Mouse (Mus musculus) neural tube, embryonic 14.5 days (tissue): Measurements from ENCODE around the gene Olfr90. TPM values are rescaled to one million over a fixed set of nuclear protein-coding genes. Genes with fewer than 3 reads are reported as not detected.
"Not testable (repeated sequence)": the region's sequence is repeated elsewhere in the genome, so short reads cannot be mapped to it uniquely, and the experiment has no call there.

ENCODE experiments used
- ATAC-seq: fragments of 200-750 bp; cut with Nextera tagmentation; 2 replicates; pipeline ENCODE4 v1.8.0; 2017; ENCODE audit warnings: low read depth, mild to moderate bottlenecking, moderate TSS enrichment, moderate library complexity
- H3K27ac ChIP-seq: fragments of 300-500 bp; sonication (generic); 2 replicates; pipeline ENCODE4 v1.5.1; 2014; ENCODE audit warnings: low read depth, mild to moderate bottlenecking, control low read depth, low read length, moderate library complexity, mixed read lengths
- H3K27me3 ChIP-seq: fragments of 300-500 bp; sonication (generic); 2 replicates; pipeline ENCODE4 v1.6.1; 2014; ENCODE audit warnings: low read length; ENCODE audit not compliant: control insufficient read depth, insufficient read depth
- H3K36me3 ChIP-seq: fragments of 300-500 bp; sonication (generic); 2 replicates; pipeline ENCODE4 v1.6.1; 2014; ENCODE audit warnings: low read length, mixed read lengths; ENCODE audit not compliant: control insufficient read depth, insufficient read depth
- H3K4me1 ChIP-seq: fragments of 300-500 bp; sonication (generic); 2 replicates; pipeline ENCODE4 v1.6.1; 2014; ENCODE audit warnings: low read length; ENCODE audit not compliant: control insufficient read depth, insufficient read depth
- H3K4me2 ChIP-seq: fragments of 300-500 bp; sonication (generic); 2 replicates; pipeline ENCODE4 v1.6.1; 2014; ENCODE audit warnings: mild to moderate bottlenecking, low read depth, low read length, control low read depth
- H3K4me3 ChIP-seq: fragments of 300-500 bp; sonication (generic); 2 replicates; pipeline ENCODE4 v1.5.1; 2014; ENCODE audit warnings: low read depth, low read length, control low read depth, mixed read lengths
- H3K9ac ChIP-seq: fragments of 300-500 bp; sonication (generic); replicated peaks from 2 replicates; pipeline ENCODE4 v1.6.1; 2014; ENCODE audit warnings: low read depth, mild to moderate bottlenecking, control low read depth, low read length, mixed read lengths
- H3K9me3 ChIP-seq: fragments of 300-500 bp; sonication (generic); 2 replicates; pipeline ENCODE4 v1.6.1; 2016; ENCODE audit warnings: low read length; ENCODE audit not compliant: control insufficient read depth
- WGBS: fragments of 180-500 bp; shearing (Covaris S2); extraction: QIAGEN DNeasy Blood & Tissue Kit; methylation state at CpG from one replicate; pipeline ENCODE4 v1.1.7; 2014; 5-methylcytosine and 5-hydroxymethylcytosine counted together
- polyA plus RNA-seq: library from polyadenylated mRNA; unstranded; fragments of >200 nt; fragmentation: Nextera tagmentation; extraction: Ambion mirVana; gene quantifications from 2 replicates; pipeline ENCODE4 v1.2.1, GENCODE M21; 2014

The Olfr90 gene
- 0.12 TPM in 1 of 2 replicates, not detected in the other for polyA plus RNA-seq

GRCm38 (mm10) chr17:37088399-37088798, at the start of gene Olfr90:
TSS of gene Olfr90 (minus strand) at chr17:37088499.
- no peak within 1 kb of the TSS for H3K9ac ChIP-seq
- ATAC-seq = no peak
- H3K9me3 ChIP-seq = no peaks in the 10 kb centered on the region
- H3K36me3 ChIP-seq = no peaks in the 10 kb centered on the region
- no peak within 1 kb of the TSS for H3K4me2 ChIP-seq
- H3K4me1 ChIP-seq = no peaks in the 10 kb centered on the region
- no peak within 1 kb of the TSS for H3K27ac ChIP-seq
- H3K27me3 ChIP-seq = no peaks in the 10 kb centered on the region
- H3K4me3 ChIP-seq = no peak within 1 kb of the TSS

DNA sequence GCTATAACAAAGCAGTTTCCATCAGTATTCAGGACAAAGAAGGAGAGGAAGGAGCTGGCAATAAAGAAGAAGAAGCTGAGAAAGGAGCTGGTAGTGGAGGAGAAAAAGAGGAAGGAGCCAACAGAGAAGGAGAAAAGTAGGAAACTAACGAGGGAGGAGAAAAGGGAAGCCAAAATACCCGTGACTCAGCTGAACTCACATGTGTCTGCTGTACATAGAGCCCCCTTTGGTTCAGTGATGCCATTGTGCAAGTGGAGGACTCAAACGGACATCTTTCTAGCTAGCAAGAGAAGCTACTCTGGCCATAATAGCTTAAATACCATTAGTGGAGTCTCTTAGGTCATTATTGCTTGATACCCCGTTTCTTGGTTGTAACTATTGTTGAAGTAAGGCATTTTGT, 43.1 kb upstream of the Olfr90 start:
- not testable (repeated sequence) for H3K4me3 ChIP-seq, H3K36me3 ChIP-seq, ATAC-seq, H3K9ac ChIP-seq, H3K9me3 ChIP-seq, H3K4me1 ChIP-seq, H3K27me3 ChIP-seq, H3K27ac ChIP-seq, H3K4me2 ChIP-seq
- 76% methylated on average over 4 of the region's 4 CpGs for WGBS

DNA sequence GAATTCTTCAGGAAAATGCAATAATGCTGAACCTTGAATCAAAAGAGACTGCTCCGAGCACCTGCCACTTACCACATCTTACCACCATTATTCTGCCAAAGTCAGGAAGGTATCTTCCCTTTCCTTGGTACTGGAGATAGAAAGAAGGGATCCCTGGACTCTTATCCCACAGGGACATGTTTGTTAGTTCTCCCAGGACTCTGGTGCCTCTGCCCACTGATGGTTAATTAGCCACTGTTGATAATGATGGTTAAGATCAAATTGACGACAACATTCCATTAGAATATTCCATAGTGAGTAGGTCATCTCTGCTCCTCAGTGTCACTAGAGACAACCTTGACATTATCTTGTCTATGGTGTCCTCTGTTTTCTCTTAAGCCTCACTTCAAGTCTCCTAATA, 31.7 kb upstream of the Olfr90 start, which contains the start of gene Olfr92:
TSS of gene Olfr92 (minus strand) at position 101 of the 400 bp plus-strand sequence.
- Histone ChIP-seq H3K9ac (no peak within 1 kb of the TSS), H3K36me3 (no peaks in the 10 kb centered on the region), H3K9me3 (no peaks in the 10 kb centered on the region), H3K4me1 (no peaks in the 10 kb centered on the region), H3K4me3 (no peak within 1 kb of the TSS), H3K27me3 (no peaks in the 10 kb centered on the region), H3K4me2 (no peak within 1 kb of the TSS), H3K27ac (no peak within 1 kb of the TSS)
- WGBS = 94% methylated on average over 2 of the region's 2 CpGs
- ATAC-seq = no peak

- WGBS = 95% methylated on average over 1 of the region's 1 CpGs
- H3K27ac ChIP-seq = no peak within 1 kb of the TSS
- ATAC-seq = no peak
- H3K9me3 ChIP-seq = no peaks in the 10 kb centered on the region
- no peak within 1 kb of the TSS for H3K9ac ChIP-seq
- no peaks in the 10 kb centered on the region for H3K36me3 ChIP-seq
- no peak within 1 kb of the TSS for H3K4me3 ChIP-seq
- no peaks in the 10 kb centered on the region for H3K4me1 ChIP-seq
- no peaks in the 10 kb centered on the region for H3K27me3 ChIP-seq
- no peak within 1 kb of the TSS for H3K4me2 ChIP-seq
These were observed 9.9 kb upstream of the Olfr90 start, which contains the start of gene Olfr91 for GRCm38 (mm10) chr17:37098178-37098577. TSS of gene Olfr91 (minus strand) at chr17:37098278.

DNA sequence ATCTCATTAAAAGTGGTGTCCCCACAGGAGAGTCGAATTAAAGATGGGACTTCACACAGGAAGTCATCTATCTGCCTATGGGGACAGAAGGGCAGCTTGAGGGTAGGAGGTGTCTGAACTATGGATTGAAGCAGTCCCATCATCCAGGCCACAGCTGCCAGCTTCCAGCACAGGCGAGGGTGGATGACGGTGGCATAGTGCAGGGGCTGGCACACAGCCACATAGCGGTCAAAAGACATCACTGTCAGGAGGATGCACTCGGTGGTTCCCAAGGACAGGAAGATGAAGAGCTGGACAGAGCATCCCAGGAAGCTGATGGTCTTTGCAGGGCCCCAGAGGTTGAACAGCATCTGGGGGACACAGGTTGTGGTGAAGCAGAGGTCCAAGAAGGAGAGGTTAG, 5.0 kb upstream of the Olfr90 start:
- no peak for ATAC-seq
- WGBS = 82% methylated on average over 5 of the region's 5 CpGs

GRCm38 (mm10) chr17:37092198-37092597, 3.9 kb upstream of the Olfr90 start:
- H3K4me3 ChIP-seq = no peak overlapping the region
- ATAC-seq = no peak
- H3K9ac ChIP-seq = no peak overlapping the region
- WGBS = 78% methylated on average over 1 of the region's 1 CpGs
- no peaks in the 10 kb centered on the region for H3K36me3 ChIP-seq
- no peaks in the 10 kb centered on the region for H3K4me1 ChIP-seq
- no peaks in the 10 kb centered on the region for H3K27me3 ChIP-seq
- H3K9me3 ChIP-seq = no peaks in the 10 kb centered on the region
- no peak overlapping the region for H3K4me2 ChIP-seq
- H3K27ac ChIP-seq = no peak overlapping the region

More for the DNA sequence above, 5.0 kb upstream of the Olfr90 start:
- Histone ChIP-seq H3K27me3 (no peaks in the 10 kb centered on the region), H3K36me3 (no peaks in the 10 kb centered on the region), H3K27ac (no peak overlapping the region), H3K4me1 (no peaks in the 10 kb centered on the region), H3K4me2 (no peak overlapping the region), H3K9me3 (no peaks in the 10 kb centered on the region), H3K4me3 (no peak overlapping the region), H3K9ac (no peak overlapping the region)

DNA sequence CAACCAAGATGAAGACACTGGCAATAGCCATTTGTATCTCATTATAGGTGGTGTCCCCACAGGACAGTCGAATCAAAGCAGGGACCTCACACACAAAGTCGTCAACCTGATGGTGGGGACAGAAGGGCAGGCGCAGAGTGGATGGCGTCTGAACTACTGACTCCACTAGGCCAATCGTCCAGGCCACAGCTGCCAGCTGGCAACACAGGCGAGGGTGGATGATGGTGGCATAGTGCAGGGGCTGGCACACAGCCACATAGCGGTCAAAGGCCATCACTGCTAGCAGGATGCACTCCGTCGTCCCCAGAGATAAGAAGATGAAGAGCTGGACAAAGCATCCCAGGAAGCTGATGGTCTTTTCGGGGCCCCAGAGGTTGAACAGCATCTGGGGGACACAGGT, 2.8 kb downstream of the Olfr90 start:
- WGBS = 79% methylated on average over 10 of the region's 10 CpGs
- H3K9me3 ChIP-seq = no peaks in the 10 kb centered on the region
- H3K4me2 ChIP-seq = no peak overlapping the region
- no peaks in the 10 kb centered on the region for H3K36me3 ChIP-seq
- H3K27me3 ChIP-seq = no peaks in the 10 kb centered on the region
- H3K4me1 ChIP-seq = no peaks in the 10 kb centered on the region
- ATAC-seq = no peak
- no peak overlapping the region for H3K9ac ChIP-seq
- no peak overlapping the region for H3K27ac ChIP-seq
- H3K4me3 ChIP-seq = no peak overlapping the region

- WGBS = 68% methylated on average over 5 of the region's 5 CpGs
- Histone ChIP-seq H3K27me3 (no peaks in the 10 kb centered on the region), H3K4me2 (no peak overlapping the region), H3K9ac (no peak overlapping the region), H3K4me1 (no peaks in the 10 kb centered on the region; the same call in 1 of the 2 replicates), H3K27ac (no peak overlapping the region), H3K9me3 (no peaks in the 10 kb centered on the region), H3K4me3 (no peak overlapping the region), H3K36me3 (no peaks in the 10 kb centered on the region)
- ATAC-seq = no peak
These were observed 3.7 kb downstream of the Olfr90 start for GRCm38 (mm10) chr17:37084632-37085031.

GRCm38 (mm10) chr17:37083327-37083726, 5.0 kb downstream of the Olfr90 start:
- no peaks in the 10 kb centered on the region for H3K27me3 ChIP-seq
- peak; percentile 52 for ATAC-seq
- H3K4me3 ChIP-seq = no peak overlapping the region
- H3K4me1 ChIP-seq = peaks cover 8% of the 10 kb centered on the region
- no peak overlapping the region for H3K4me2 ChIP-seq
- WGBS = 5% methylated on average over 8 of the region's 8 CpGs
- no peak overlapping the region for H3K9ac ChIP-seq
- no peaks in the 10 kb centered on the region for H3K36me3 ChIP-seq
- no peaks in the 10 kb centered on the region for H3K9me3 ChIP-seq
- H3K27ac ChIP-seq = no peak overlapping the region
